Mouse (Mus musculus) G1E (cell line): ENCODE results near the gene Gtf2f1. TPM values are rescaled to one million over a fixed set of nuclear protein-coding genes. Genes with fewer than 3 reads are reported as not detected.

Experiments
- ATAC-seq: 2 replicates; pipeline ENCODE4 v1.8.0; 2016; ENCODE audit warnings: mild to moderate bottlenecking; ENCODE audit not compliant: insufficient number of reproducible peaks, poor library complexity, low FRiP score, severe bottlenecking; ENCODE audit errors: extremely low read depth
- DNase-seq: peaks from one replicate; pipeline ENCODE4 v3.0.0; 2012; ENCODE audit warnings: low spot score
- H3K27me3 ChIP-seq: 2 replicates; pipeline ENCODE4 v1.6.1; 2012; ENCODE audit warnings: mild to moderate bottlenecking, low read length, inconsistent platforms; ENCODE audit not compliant: insufficient read depth
- H3K36me3 ChIP-seq: replicated peaks from 2 replicates; pipeline ENCODE3; 2012; ENCODE audit warnings: mild to moderate bottlenecking, inconsistent platforms
- H3K4me1 ChIP-seq: 2 replicates; pipeline ENCODE4 v1.6.1; 2012; ENCODE audit warnings: low read depth, low read length, inconsistent platforms, mixed read lengths; ENCODE audit not compliant: insufficient read depth
- H3K4me3 ChIP-seq: 2 replicates; pipeline ENCODE4 v1.5.1; 2012; ENCODE audit warnings: low read depth, mild to moderate bottlenecking, inconsistent platforms, low read length, moderate library complexity, mixed read lengths
- H3K9me3 ChIP-seq: replicated peaks from 2 replicates; pipeline ENCODE4 v1.6.1; 2012; ENCODE audit warnings: inconsistent platforms
- CTCF ChIP-seq: IDR thresholded peaks from 2 replicates; pipeline ENCODE4 v1.5.1; 2012; ENCODE audit warnings: low read depth, low read length, inconsistent platforms, mixed read lengths
- GATA1 ChIP-seq: IDR thresholded peaks from 2 replicates; pipeline ENCODE4 v1.6.1; 2012; ENCODE audit warnings: borderline replicate concordance, low read length, inconsistent platforms, mixed read lengths
- GATA2 ChIP-seq: IDR thresholded peaks from 2 replicates; pipeline ENCODE4 v1.6.1; 2012; ENCODE audit warnings: low read depth, low read length, inconsistent platforms, borderline replicate concordance
- POLR2AphosphoS5 ChIP-seq: IDR thresholded peaks from 2 replicates; pipeline ENCODE4 v1.6.1; 2012; ENCODE audit warnings: low read depth, low read length, inconsistent platforms; ENCODE audit not compliant: insufficient replicate concordance
- TAL1 ChIP-seq: conservative IDR thresholded peaks from 2 replicates; pipeline ENCODE4 v1.6.1; 2012; ENCODE audit warnings: low read depth, low read length, inconsistent platforms, mixed read lengths
- polyA plus RNA-seq: library from polyadenylated mRNA; stranded (reverse); fragments of >175 nt; gene quantifications from 2 replicates; pipeline ENCODE4 v1.2.3, GENCODE M21; 2012
- total RNA-seq, 2 experiments: library from RNA; stranded (forward) in 1 of 2; stranded (reverse) in 1 of 2; fragments of 200-1000 nt in 1 of 2; fragments of >200 nt in 1 of 2; fragmentation: Nextera tagmentation in 1 of 2; gene quantifications; 2 replicates each; pipeline ENCODE4 v1.2.3; 2014 to 2017

Gene Gtf2f1
- total and polyA plus RNA-seq, 3 experiments: 102 to 145 (median 113) TPM

GRCm38 (mm10) chr17:57048816-57049215 is 37.7 kb upstream of the Gtf2f1 start:
- ATAC-seq (no peak), DNase-seq (no peak)
- Histone ChIP-seq H3K27me3 (peaks cover 23% of the 10 kb centered on the region), H3K36me3 (peaks cover 14% of the 10 kb centered on the region), H3K4me3 (no peak overlapping the region), H3K4me1 (peaks cover 4% of the 10 kb centered on the region; the same call in 1 of the 2 replicates), H3K9me3 (no peaks in the 10 kb centered on the region)
- TF ChIP-seq GATA2 (no peak), POLR2AphosphoS5 (no peak), GATA1 (no peak), TAL1 (no peak), CTCF (no peak)

DNA sequence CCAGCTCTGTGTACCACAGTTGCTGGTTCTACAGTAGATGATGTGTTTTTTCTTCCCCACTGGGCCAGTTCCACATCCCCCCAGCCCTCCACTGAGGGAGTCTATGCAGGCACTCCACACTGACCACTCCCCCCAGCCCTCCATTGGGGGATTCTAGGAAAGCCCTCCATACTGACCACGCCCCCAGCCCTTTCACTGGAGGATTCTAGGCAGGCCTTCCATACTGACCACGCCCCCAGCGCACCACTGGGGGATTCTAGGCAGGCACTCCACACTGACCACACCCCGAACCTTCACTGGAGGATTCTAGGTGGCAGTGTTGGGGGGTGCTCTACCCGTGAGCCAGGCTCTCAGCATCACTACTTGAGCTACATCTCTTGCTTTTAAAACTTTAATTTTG is 36.3 kb upstream of the Gtf2f1 start:
- TF ChIP-seq GATA1 (no peak), POLR2AphosphoS5 (no peak), GATA2 (no peak), CTCF (no peak), TAL1 (no peak)
- DNase-seq (no peak), ATAC-seq (peak; percentile 54; the same call in 1 of the 2 replicates)
- Histone ChIP-seq H3K27me3 (peaks cover 25% of the 10 kb centered on the region), H3K9me3 (no peaks in the 10 kb centered on the region), H3K36me3 (peaks cover 2% of the 10 kb centered on the region), H3K4me1 (peaks cover 4% of the 10 kb centered on the region; the same call in 1 of the 2 replicates), H3K4me3 (no peak overlapping the region)

DNA sequence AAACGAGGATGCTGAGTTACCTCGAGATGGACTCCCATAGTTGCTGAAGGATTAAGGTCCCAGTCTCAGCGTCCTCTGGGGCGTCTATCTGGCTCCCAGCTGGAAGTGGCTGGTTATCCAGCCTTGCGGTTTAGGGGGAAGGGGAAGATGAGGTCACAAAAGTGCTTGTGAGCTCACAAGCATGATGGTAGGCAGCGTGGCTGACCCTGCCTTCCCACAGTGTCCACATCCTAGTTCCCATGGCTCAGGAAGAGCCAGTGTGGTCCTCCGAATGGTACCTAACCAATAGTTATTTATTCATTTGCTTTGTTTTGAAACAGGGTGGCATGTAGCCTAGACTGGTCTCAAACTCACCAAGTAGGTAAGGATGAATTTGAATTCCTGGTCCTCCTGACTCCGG is 30.5 kb upstream of the Gtf2f1 start, which contains the start of gene Slc25a41:
Gene Slc25a41, minus strand, starts transcription at position 101 of the 400 bp plus-strand sequence.
- H3K27me3 ChIP-seq: peaks cover 62% of the 10 kb centered on the region
- H3K4me1 ChIP-seq: peaks cover 12% of the 10 kb centered on the region
- ATAC-seq: no peak
- H3K36me3 ChIP-seq: no peaks in the 10 kb centered on the region
- H3K9me3 ChIP-seq: 0 out of 2 replicates have a peak, but pooled peaks cover 2% of the 10 kb centered on the region
- DNase-seq: no peak
- no peak within 1 kb of the TSS for H3K4me3 ChIP-seq
- TF ChIP-seq CTCF: no peak
- no peak for TF ChIP-seq GATA2
- TF ChIP-seq GATA1: no peak
- no peak for TF ChIP-seq POLR2AphosphoS5
- TF ChIP-seq TAL1: no peak

DNA sequence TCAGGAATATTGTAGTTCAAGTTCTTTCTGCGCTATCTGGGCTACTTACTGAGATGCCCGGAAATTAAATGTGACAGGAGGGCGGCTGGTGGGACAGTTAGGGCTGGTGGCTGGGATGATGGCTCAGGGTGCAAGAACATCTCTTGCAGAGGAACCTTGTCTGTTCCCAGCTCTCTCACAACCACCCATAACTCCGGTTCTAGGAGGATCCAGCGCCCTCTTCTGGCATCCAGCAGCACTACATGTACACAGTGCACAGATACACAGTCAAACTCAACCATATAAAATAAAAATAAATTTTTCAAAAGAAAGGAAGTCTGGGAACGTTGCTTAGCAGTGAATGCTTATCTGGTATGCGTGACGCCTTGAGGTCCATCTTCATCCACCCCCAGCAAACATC is 27.9 kb upstream of the Gtf2f1 start:
- TF ChIP-seq CTCF: no peak
- no peak for TF ChIP-seq GATA2
- TF ChIP-seq GATA1: no peak
- TF ChIP-seq POLR2AphosphoS5: no peak
- TF ChIP-seq TAL1: no peak
- Histone ChIP-seq H3K4me1 (peaks cover 12% of the 10 kb centered on the region), H3K9me3 (0 out of 2 replicates have a peak, but pooled peaks cover 2% of the 10 kb centered on the region), H3K27me3 (peaks cover 54% of the 10 kb centered on the region), H3K4me3 (no peak overlapping the region), H3K36me3 (no peaks in the 10 kb centered on the region)
- ATAC-seq (no peak), DNase-seq (no peak)

DNA sequence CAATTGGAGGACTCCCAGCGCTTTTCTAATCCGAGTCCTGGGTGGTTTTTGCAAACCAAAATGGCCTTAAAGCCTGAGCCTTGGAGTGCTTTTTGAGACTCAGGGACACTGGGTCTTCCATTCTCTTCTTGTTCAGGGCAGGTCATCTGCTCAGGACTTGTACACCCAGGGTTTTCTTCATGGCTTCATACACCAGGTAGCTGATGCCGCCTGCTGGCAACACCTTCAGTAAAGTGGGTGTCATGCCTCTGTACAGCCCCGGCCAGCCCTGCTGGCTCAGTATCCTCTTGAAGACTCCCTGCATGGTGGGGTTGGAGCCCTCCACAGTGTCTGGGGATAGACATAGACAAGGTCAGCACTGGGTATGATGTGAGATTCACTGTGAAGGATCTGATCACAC is 21.8 kb upstream of the Gtf2f1 start:
- no peaks in the 10 kb centered on the region for H3K9me3 ChIP-seq
- DNase-seq: no peak
- peaks cover 8% of the 10 kb centered on the region for H3K27me3 ChIP-seq
- ATAC-seq: no peak
- H3K4me1 ChIP-seq: peaks cover 37% of the 10 kb centered on the region
- no peak for TF ChIP-seq GATA1
- no peak for TF ChIP-seq GATA2
- no peak for TF ChIP-seq TAL1
- TF ChIP-seq CTCF: no peak
- TF ChIP-seq POLR2AphosphoS5: no peak
- H3K4me3 ChIP-seq: peak overlapping the region; percentile 5; the same call in 1 of the 2 replicates
- H3K36me3 ChIP-seq: peaks cover 22% of the 10 kb centered on the region

- peak overlapping the region; percentile 87 for H3K4me3 ChIP-seq
- H3K9me3 ChIP-seq: no peaks in the 10 kb centered on the region
- H3K4me1 ChIP-seq: peaks cover 46% of the 10 kb centered on the region
- DNase-seq: peak; percentile 97
- peaks cover 33% of the 10 kb centered on the region for H3K36me3 ChIP-seq
- ATAC-seq: peak; percentile 82
- H3K27me3 ChIP-seq: peaks cover 6% of the 10 kb centered on the region
- TF ChIP-seq CTCF (no peak), TAL1 (no peak), GATA2 (no peak), POLR2AphosphoS5 (no peak), GATA1 (no peak)
Observed at GRCm38 (mm10) chr17:57031661-57032420, 20.8 kb upstream of the Gtf2f1 start.
